Mouse (Mus musculus): ENCODE measurements around the gene Zeb2. TPM values are rescaled to one million over a fixed set of nuclear protein-coding genes. Genes with fewer than 3 reads are reported as not detected.

Gene Zeb2
- polyA plus RNA-seq, 1 experiment from 2014 or later, result 57.1 TPM

GRCm38 (mm10) chr2:44973828-44974227, 143.4 kb downstream of the Zeb2 start:
- Histone ChIP-seq H3K27me3 (no peaks in the 10 kb centered on the region), H3K27ac (no peak overlapping the region), H3K4me1 (peaks cover 20% of the 10 kb centered on the region), H3K36me3 (no peaks in the 10 kb centered on the region), H3K4me3 (replicated peaks) (no peak overlapping the region), H3K4me2 (no peak overlapping the region), H3K9me3 (replicated peaks) (no peaks in the 10 kb centered on the region; the same call in 1 of the 2 replicates), H3K9ac (no peak overlapping the region)
- WGBS, result 83% methylated on average over 6 of the region's 6 CpGs
- no peak for ATAC-seq (replicated peaks; ENCODE audit: low FRiP score)

GRCm38 (mm10) chr2:44970087-44970646, 147.0 kb downstream of the Zeb2 start:
- H3K9ac ChIP-seq, result no peak overlapping the region
- WGBS, result 90% methylated on average over 6 of the region's 6 CpGs

GRCm38 (mm10) chr2:44969640-44970039, 147.6 kb downstream of the Zeb2 start:
- WGBS, result 96% methylated on average over 1 of the region's 1 CpGs
- Histone ChIP-seq H3K27ac (no peak overlapping the region), H3K4me2 (no peak overlapping the region), H3K4me3 (replicated peaks) (no peak overlapping the region), H3K9me3 (replicated peaks) (no peaks in the 10 kb centered on the region; the same call in 1 of the 2 replicates), H3K9ac (no peak overlapping the region), H3K27me3 (no peaks in the 10 kb centered on the region), H3K4me1 (0 out of 2 replicates have a peak, but pooled peaks cover 6% of the 10 kb centered on the region), H3K36me3 (no peaks in the 10 kb centered on the region)
- ATAC-seq (replicated peaks; ENCODE audit: low FRiP score), result no peak

More at GRCm38 (mm10) chr2:44970087-44970646, 147.0 kb downstream of the Zeb2 start:
- Histone ChIP-seq H3K27ac (no peak overlapping the region), H3K4me2 (no peak overlapping the region), H3K27me3 (no peaks in the 10 kb centered on the region), H3K36me3 (no peaks in the 10 kb centered on the region), H3K9me3 (replicated peaks) (no peaks in the 10 kb centered on the region; the same call in 1 of the 2 replicates), H3K4me1 (0 out of 2 replicates have a peak, but pooled peaks cover 6% of the 10 kb centered on the region), H3K4me3 (replicated peaks) (no peak overlapping the region)
- no peak for ATAC-seq (replicated peaks; ENCODE audit: low FRiP score)

GRCm38 (mm10) chr2:44969226-44969625, 148.0 kb downstream of the Zeb2 start:
- Histone ChIP-seq H3K4me1 (0 out of 2 replicates have a peak, but pooled peaks cover 6% of the 10 kb centered on the region), H3K9ac (no peak overlapping the region), H3K4me3 (replicated peaks) (no peak overlapping the region), H3K27ac (no peak overlapping the region), H3K36me3 (no peaks in the 10 kb centered on the region), H3K4me2 (no peak overlapping the region), H3K9me3 (replicated peaks) (no peaks in the 10 kb centered on the region; the same call in 1 of the 2 replicates), H3K27me3 (no peaks in the 10 kb centered on the region)
- WGBS, result 80% methylated on average over 2 of the region's 2 CpGs
- ATAC-seq (replicated peaks; ENCODE audit: low FRiP score), result no peak

DNA sequence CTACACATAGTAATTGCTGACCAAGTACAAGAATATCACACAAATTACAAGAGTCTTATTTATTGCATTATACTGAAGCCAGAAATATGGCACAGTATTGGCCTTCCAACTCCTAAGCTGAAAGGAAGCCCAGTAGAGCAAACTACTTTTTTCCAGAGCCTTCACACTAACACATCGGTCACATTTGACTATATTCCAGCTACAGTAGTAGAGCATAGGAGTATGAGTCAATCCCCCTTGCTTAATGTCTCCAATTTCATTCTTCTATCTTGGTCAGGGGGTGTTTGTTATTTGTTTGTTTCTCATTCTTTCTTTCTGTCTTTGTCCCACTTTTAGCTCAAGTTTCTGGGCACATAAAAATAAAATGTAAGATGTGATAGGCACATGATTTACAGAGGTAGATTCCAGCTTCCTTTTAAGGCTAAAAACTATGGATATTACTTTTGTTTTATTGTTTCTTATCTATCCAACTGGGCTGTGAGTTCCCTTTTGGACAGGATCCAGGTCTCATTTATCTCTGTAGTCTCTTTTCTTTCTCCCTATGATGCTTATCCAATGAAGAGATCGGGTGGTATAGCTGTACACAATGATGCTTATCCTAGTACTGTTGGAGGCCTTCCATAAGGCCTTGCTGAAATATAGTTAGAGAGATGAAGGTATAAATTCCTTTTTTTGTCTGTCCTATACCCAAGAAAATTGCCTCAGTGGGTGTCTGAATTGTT, 151.2 kb downstream of the Zeb2 start:
- H3K4me1 ChIP-seq, result 0 out of 2 replicates have a peak, but pooled peaks cover 6% of the 10 kb centered on the region
- no peak overlapping the region for H3K9ac ChIP-seq
- no peak overlapping the region for H3K4me2 ChIP-seq
- H3K9me3 ChIP-seq (replicated peaks), result no peaks in the 10 kb centered on the region
- no peaks in the 10 kb centered on the region for H3K36me3 ChIP-seq
- no peaks in the 10 kb centered on the region for H3K27me3 ChIP-seq
- H3K27ac ChIP-seq, result 0 out of 2 replicates have a peak overlapping the region, but pooled peaks have one; percentile 45
- no peak overlapping the region for H3K4me3 ChIP-seq (replicated peaks)
- 76% methylated on average over 2 of the region's 2 CpGs for WGBS
- ATAC-seq (replicated peaks; ENCODE audit: low FRiP score), result no peak; the same call in 1 of the 2 replicates

DNA sequence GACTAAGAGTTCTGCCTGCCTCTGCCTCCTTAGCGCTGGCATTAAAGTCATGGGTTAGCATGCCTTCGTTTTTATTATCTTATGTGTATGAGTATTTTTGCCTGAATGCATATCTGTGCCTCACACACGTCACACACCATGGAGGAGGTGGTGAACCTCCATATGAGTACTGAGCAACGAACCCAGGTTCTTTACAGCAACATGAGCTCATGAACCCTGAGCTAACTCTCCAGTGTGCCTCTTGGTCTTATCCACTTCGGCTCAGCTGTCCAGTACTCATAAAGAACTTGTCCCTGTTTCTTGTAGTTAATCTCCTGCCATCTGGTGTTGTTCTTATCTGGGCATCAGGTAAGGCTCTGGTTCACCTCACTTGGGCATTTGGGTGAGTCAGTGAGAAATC, 154.6 kb downstream of the Zeb2 start:
- Histone ChIP-seq H3K27ac (no peak overlapping the region), H3K9me3 (replicated peaks) (no peaks in the 10 kb centered on the region), H3K36me3 (no peaks in the 10 kb centered on the region), H3K4me1 (0 out of 2 replicates have a peak, but pooled peaks cover 6% of the 10 kb centered on the region), H3K4me3 (replicated peaks) (no peak overlapping the region), H3K27me3 (no peaks in the 10 kb centered on the region), H3K9ac (no peak overlapping the region), H3K4me2 (no peak overlapping the region)
- ATAC-seq (replicated peaks; ENCODE audit: low FRiP score), result no peak
- 86% methylated on average over 5 of the region's 5 CpGs for WGBS

- WGBS, result 83% methylated on average over 4 of the region's 4 CpGs
- ATAC-seq (replicated peaks; ENCODE audit: low FRiP score), result no peak
- Histone ChIP-seq H3K9ac (no peak overlapping the region), H3K9me3 (replicated peaks) (no peaks in the 10 kb centered on the region), H3K27me3 (no peaks in the 10 kb centered on the region), H3K36me3 (no peaks in the 10 kb centered on the region), H3K4me2 (no peak overlapping the region), H3K4me1 (0 out of 2 replicates have a peak, but pooled peaks cover 3% of the 10 kb centered on the region), H3K27ac (no peak overlapping the region), H3K4me3 (replicated peaks) (no peak overlapping the region)
Observed at GRCm38 (mm10) chr2:44961192-44961591, 156.0 kb downstream of the Zeb2 start.

- Histone ChIP-seq H3K27me3 (no peaks in the 10 kb centered on the region), H3K4me3 (replicated peaks) (no peak overlapping the region), H3K36me3 (no peaks in the 10 kb centered on the region), H3K4me2 (no peak overlapping the region), H3K9me3 (replicated peaks) (no peaks in the 10 kb centered on the region), H3K9ac (no peak overlapping the region), H3K27ac (no peak overlapping the region), H3K4me1 (0 out of 2 replicates have a peak, but pooled peaks cover 3% of the 10 kb centered on the region)
- no peak for ATAC-seq (replicated peaks; ENCODE audit: low FRiP score)
- WGBS, result 79% methylated on average over 3 of the region's 3 CpGs
Observed at GRCm38 (mm10) chr2:44960561-44960960, 156.6 kb downstream of the Zeb2 start.

GRCm38 (mm10) chr2:44957329-44957797, 159.8 kb downstream of the Zeb2 start:
- Histone ChIP-seq H3K9me3 (replicated peaks) (no peaks in the 10 kb centered on the region), H3K27ac (no peak overlapping the region), H3K27me3 (no peaks in the 10 kb centered on the region), H3K9ac (no peak overlapping the region), H3K4me1 (peaks cover 9% of the 10 kb centered on the region), H3K4me2 (no peak overlapping the region), H3K36me3 (no peaks in the 10 kb centered on the region), H3K4me3 (replicated peaks) (no peak overlapping the region)
- 88% methylated on average over 1 of the region's 1 CpGs for WGBS
- ATAC-seq (replicated peaks; ENCODE audit: low FRiP score), result no peak

GRCm38 (mm10) chr2:44956232-44956631, 161.0 kb downstream of the Zeb2 start:
- Histone ChIP-seq H3K9me3 (replicated peaks) (no peaks in the 10 kb centered on the region), H3K9ac (no peak overlapping the region), H3K27me3 (no peaks in the 10 kb centered on the region), H3K4me3 (replicated peaks) (no peak overlapping the region), H3K4me1 (peaks cover 11% of the 10 kb centered on the region), H3K4me2 (no peak overlapping the region), H3K27ac (peak overlapping the region; percentile 28; the same call in 1 of the 2 replicates), H3K36me3 (no peaks in the 10 kb centered on the region)
- ATAC-seq (replicated peaks; ENCODE audit: low FRiP score), result no peak
- WGBS, result 34% methylated on average over 3 of the region's 3 CpGs

DNA sequence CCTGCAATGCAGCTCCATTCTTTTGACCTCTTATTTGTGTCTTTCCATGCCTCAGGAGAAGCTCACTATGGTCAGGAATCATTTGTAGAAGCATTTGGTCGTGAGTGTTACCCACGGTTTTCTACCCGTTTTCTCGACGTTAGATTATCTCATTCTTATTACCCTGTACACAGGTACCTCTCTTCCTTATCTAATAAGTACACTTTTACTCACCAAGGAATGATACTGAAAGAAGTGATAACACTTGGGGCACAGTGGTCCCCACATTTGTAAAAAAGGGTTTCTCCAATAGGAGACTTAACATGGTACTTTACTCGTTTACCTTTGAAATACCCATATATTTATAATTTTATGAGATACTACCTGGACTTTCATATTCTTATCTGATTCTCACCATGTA, 161.7 kb downstream of the Zeb2 start:
- WGBS, result 92% methylated on average over 6 of the region's 6 CpGs
- no peaks in the 10 kb centered on the region for H3K36me3 ChIP-seq
- no peak overlapping the region for H3K4me2 ChIP-seq
- ATAC-seq (replicated peaks; ENCODE audit: low FRiP score), result no peak
- H3K9ac ChIP-seq, result no peak overlapping the region
- no peak overlapping the region for H3K4me3 ChIP-seq (replicated peaks)
- no peaks in the 10 kb centered on the region for H3K9me3 ChIP-seq (replicated peaks)
- H3K27ac ChIP-seq, result no peak overlapping the region
- no peaks in the 10 kb centered on the region for H3K27me3 ChIP-seq
- peaks cover 11% of the 10 kb centered on the region for H3K4me1 ChIP-seq

- Histone ChIP-seq H3K36me3 (no peaks in the 10 kb centered on the region), H3K27me3 (no peaks in the 10 kb centered on the region), H3K9me3 (replicated peaks) (no peaks in the 10 kb centered on the region), H3K27ac (no peak overlapping the region), H3K4me2 (no peak overlapping the region), H3K4me1 (peaks cover 11% of the 10 kb centered on the region), H3K4me3 (replicated peaks) (no peak overlapping the region), H3K9ac (no peak overlapping the region)
- peak; percentile 58; the same call in 1 of the 2 replicates for ATAC-seq (replicated peaks; ENCODE audit: low FRiP score)
- 39% methylated on average over 1 of the region's 1 CpGs for WGBS
Observed at GRCm38 (mm10) chr2:44954180-44954579, 163.0 kb downstream of the Zeb2 start.
